Comparison of ENCODE assay signal across 8 mouse cellular contexts in genomic region chr3:51701281-51701751, GRCm38 (mm10). TPM values are rescaled to one million over a fixed set of nuclear protein-coding genes. Genes with fewer than 3 reads are reported as not detected.
DNase-seq lines count a peak whose midpoint lies in the region; ATAC-seq and TF ChIP-seq lines count a peak whose summit lies in the region.

No protein-coding gene starts in this region.

- H3K4me1 ChIP-seq in erythroblast, embryonic 14.5 days (ENCODE audit: control insufficient read depth): peaks cover 13% of the 10 kb centered on the region
- H3K4me1 ChIP-seq in heart, embryonic 13.5 days: peaks cover 29% of the 10 kb centered on the region
- H3K4me1 ChIP-seq in kidney, postnatal 0 days (replicated peaks; ENCODE audit: insufficient read depth, low read length): peaks cover 24% of the 10 kb centered on the region; the same call in 1 of the 2 replicates
- H3K4me1 ChIP-seq in liver, adult 2 months (ENCODE audit: control insufficient read depth, insufficient read depth, low read length): no peaks in the 10 kb centered on the region

- H3K79me2 ChIP-seq in liver, adult 2 months (ENCODE audit: control insufficient read depth, insufficient read depth, low read length): no peaks in the 10 kb centered on the region

- H3K36me3 ChIP-seq in erythroblast, embryonic 14.5 days (ENCODE audit: control insufficient read depth): no peaks in the 10 kb centered on the region; the same call in 1 of the 2 replicates
- 0 out of 2 replicates have a peak, but pooled peaks cover 2% of the 10 kb centered on the region for H3K36me3 ChIP-seq in heart, embryonic 13.5 days
- 0 out of 2 replicates have a peak, but pooled peaks cover 5% of the 10 kb centered on the region for H3K36me3 ChIP-seq in kidney, postnatal 0 days (ENCODE audit: insufficient read depth, low read length)
- H3K36me3 ChIP-seq in liver, adult 2 months (ENCODE audit: control insufficient read depth, insufficient read depth, low read length): no peaks in the 10 kb centered on the region
- no peaks in the 10 kb centered on the region for H3K36me3 ChIP-seq in splenic B cell, adult 2 months (ENCODE audit: control insufficient read depth, insufficient read depth, low read length, poor library complexity, severe bottlenecking)

- H3K27me3 ChIP-seq in erythroblast, embryonic 14.5 days (ENCODE audit: control insufficient read depth): peaks cover 31% of the 10 kb centered on the region
- no peaks in the 10 kb centered on the region; the same call in 1 of the 2 replicates for H3K27me3 ChIP-seq in heart, embryonic 13.5 days (replicated peaks)
- H3K27me3 ChIP-seq in kidney, postnatal 0 days (ENCODE audit: insufficient read depth, low read length): no peaks in the 10 kb centered on the region
- H3K27me3 ChIP-seq in liver, adult 2 months (ENCODE audit: control insufficient read depth, insufficient read depth, low read length): no peaks in the 10 kb centered on the region
- H3K27me3 ChIP-seq in splenic B cell, adult 2 months (ENCODE audit: control insufficient read depth, insufficient read depth, low read length, poor library complexity, severe bottlenecking): no peaks in the 10 kb centered on the region

- H3K9me3 ChIP-seq in erythroblast, embryonic 14.5 days (ENCODE audit: control insufficient read depth, low read length): no peaks in the 10 kb centered on the region
- no peaks in the 10 kb centered on the region for H3K9me3 ChIP-seq in heart, embryonic 13.5 days
- no peaks in the 10 kb centered on the region for H3K9me3 ChIP-seq in kidney, postnatal 0 days (replicated peaks; ENCODE audit: low read length)

- peak overlapping the region; percentile 51 for H3K4me3 ChIP-seq in erythroblast, embryonic 14.5 days (replicated peaks)
- peak overlapping the region; percentile 43 for H3K4me3 ChIP-seq in heart, embryonic 13.5 days
- H3K4me3 ChIP-seq in kidney, postnatal 0 days (replicated peaks; ENCODE audit: low read depth, low read length): peak overlapping the region; percentile 22
- peak overlapping the region; percentile 47; the same call in 1 of the 2 replicates for H3K4me3 ChIP-seq in liver, adult 2 months (ENCODE audit: insufficient read depth, low read depth, low read length)

- peak; percentile 88 for TF ChIP-seq CTCF in brain, embryonic 14.5 days (IDR thresholded peaks at IDR 0.05; ENCODE audit: borderline replicate concordance, extremely low read depth, insufficient read depth, insufficient read length)
- peak; percentile 85 for TF ChIP-seq CTCF in kidney, postnatal 0 days (IDR thresholded peaks at IDR 0.05; ENCODE audit: low read depth)
- TF ChIP-seq CTCF in liver, adult 2 months (IDR thresholded peaks at IDR 0.05; ENCODE audit: low read depth, low read length): peak; percentile 85

- TF ChIP-seq POLR2A in brain, embryonic 14.5 days (IDR thresholded peaks at IDR 0.05; ENCODE audit: borderline replicate concordance, extremely low read depth, insufficient read depth, insufficient read length, poor library complexity, severe bottlenecking): 0 out of 2 replicates have a peak, but pooled peaks have one; percentile 21
- no peak for TF ChIP-seq POLR2A in liver, adult 2 months (IDR thresholded peaks at IDR 0.05; ENCODE audit: extremely low read depth, insufficient read depth, low read length)

- H3K27ac ChIP-seq in heart, embryonic 13.5 days (replicated peaks): peak overlapping the region; percentile 71
- H3K27ac ChIP-seq in kidney, postnatal 0 days: peak overlapping the region; percentile 74
- H3K27ac ChIP-seq in liver, adult 2 months (replicated peaks; ENCODE audit: insufficient read depth, low read depth, low read length): no peak overlapping the region

- peak overlapping the region; percentile 74 for H3K9ac ChIP-seq in heart, embryonic 13.5 days
- H3K9ac ChIP-seq in kidney, postnatal 0 days (ENCODE audit: low read depth, low read length): peak overlapping the region; percentile 43
- peak overlapping the region; percentile 23; the same call in 1 of the 2 replicates for H3K9ac ChIP-seq in liver, adult 2 months (ENCODE audit: low read depth, low read length)

- peak; percentile 79 for ATAC-seq in heart, embryonic 13.5 days (ENCODE audit: extremely low read depth, insufficient number of reproducible peaks, low FRiP score, low TSS enrichment)
- peak; percentile 87 for ATAC-seq in kidney, postnatal 0 days (replicated peaks; ENCODE audit: low FRiP score, low read depth)

- WGBS in heart, embryonic 13.5 days: under 1% methylated on average over 27 of the region's 27 CpGs
- WGBS in kidney, postnatal 0 days: under 1% methylated on average over 27 of the region's 27 CpGs
- 2% methylated on average over 27 of the region's 27 CpGs for WGBS in liver, adult 2 months

- DNase-seq in CD4-positive helper T cell, adult 2 months (ENCODE audit: low read depth, low spot score): peak; percentile 67
- DNase-seq in brain, embryonic 14.5 days (ENCODE audit: low read depth): peak; percentile 98
- peak; percentile 86 for DNase-seq in kidney, postnatal 0 days (ENCODE audit: low spot score)
- DNase-seq in liver, adult 2 months (ENCODE audit: extremely low read depth, low read depth, low spot score): no peak
- DNase-seq in naive thymus-derived CD4-positive, alpha-beta T cell, adult 2 months (ENCODE audit: low read depth): peak; percentile 72
- DNase-seq in splenic B cell, adult 2 months (ENCODE audit: low read depth, low spot score): peak; percentile 74

- H3K4me2 ChIP-seq in heart, embryonic 13.5 days: peak overlapping the region; percentile 68
- H3K4me2 ChIP-seq in kidney, postnatal 0 days (ENCODE audit: low read length): peak overlapping the region; percentile 74

RNA-seq across cellular contexts. Expression of gene Mgst2, which starts 41.2 kb away (rescaled TPM):
- polyA plus RNA-seq in brain, embryonic 14.5 days (2012; rRNA removed): 0.19 TPM in 1 of 2 replicates, not detected in the other
- not detected in 2 replicates for polyA plus RNA-seq in erythroblast, embryonic 14.5 days (2012)
- 2.4 and 3.8 TPM in 2 replicates for polyA plus RNA-seq in heart, embryonic 13.5 days (2015; fragmentation: Nextera tagmentation; extraction: Ambion mirVana)
- 1.6 and 1.8 TPM in 2 replicates for polyA plus RNA-seq in kidney, postnatal 0 days (2015; fragmentation: Nextera tagmentation; extraction: Ambion mirVana)
- total RNA-seq in liver, adult 2 months (2014; rRNA removed): not detected in 2 replicates
- 0.02 TPM in 1 of 2 replicates, not detected in the other for polyA plus RNA-seq in liver, adult 2 months (2012; rRNA removed)

Comparison
In these comparisons a context has a peak if more than half of its experiments do, and no peak if none do; other contexts are left out.
1. H3K9ac ChIP-seq: peak in every context shown above with its lines; median percentile 74 in heart, embryonic 13.5 days; 43 in kidney, postnatal 0 days; 23 in liver, adult 2 months.